Mouse (Mus musculus): ENCODE data around the gene 2610528A11Rik. TPM values are rescaled to one million over a fixed set of nuclear protein-coding genes. Genes with fewer than 3 reads are reported as not detected.
"Not testable (repeated sequence)": the region's sequence is repeated elsewhere in the genome, so short reads cannot be mapped to it uniquely, and the experiment has no call there.

2610528A11Rik gene
- polyA plus RNA-seq (2014; fragmentation: Nextera tagmentation; extraction: Ambion mirVana): 1.5 and 1.9 TPM in 2 replicates

DNA sequence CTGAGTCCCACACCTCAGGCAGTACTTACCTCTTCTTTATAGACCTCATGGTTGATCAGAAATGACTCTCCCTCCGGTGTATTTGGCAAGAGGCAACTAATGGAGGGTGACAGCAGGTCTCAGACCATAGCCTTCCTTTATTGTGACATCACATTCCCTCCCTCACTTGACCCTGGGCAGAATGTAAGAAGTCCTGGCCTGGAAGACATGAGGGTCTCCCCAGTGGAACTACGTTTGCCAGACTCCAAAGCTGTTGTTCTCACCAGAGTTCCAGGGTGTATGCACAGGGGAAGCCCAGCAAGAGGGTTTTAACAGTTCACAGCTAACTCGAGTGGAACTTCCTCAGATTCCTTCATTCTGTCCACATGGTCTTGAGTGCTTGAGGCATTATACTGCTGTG is at the start of gene 2610528A11Rik:
Gene 2610528A11Rik, minus strand, starts transcription at position 101 of the 400 bp plus-strand sequence.
- no peak within 1 kb of the TSS for H3K27ac ChIP-seq (replicated peaks in 1 of 2; ENCODE audit: control insufficient read depth in 1 of 2, insufficient read depth in 1 of 2, low read depth in 2 of 2, low read length in 2 of 2)
- 65% methylated on average over 3 of the region's 3 CpGs for WGBS
- peaks cover 5% of the 10 kb centered on the region; the same call in 1 of the 2 replicates for H3K36me3 ChIP-seq (ENCODE audit: control insufficient read depth, insufficient read depth, low read length)
- no peak for ATAC-seq (ENCODE audit: insufficient number of reproducible peaks, insufficient read depth, low FRiP score, low read depth)
- H3K4me2 ChIP-seq (ENCODE audit: low read length): no peak within 1 kb of the TSS
- H3K27me3 ChIP-seq (ENCODE audit: control insufficient read depth, insufficient read depth, low read length): 0 out of 2 replicates have a peak, but pooled peaks cover 3% of the 10 kb centered on the region
- peaks cover 8 to 19% of the 10 kb centered on the region in 2 experiments for H3K4me1 ChIP-seq (ENCODE audit: control insufficient read depth in 2 of 2, insufficient read depth in 2 of 2, low read length in 2 of 2)
- no peak within 1 kb of the TSS for H3K9ac ChIP-seq (ENCODE audit: low read length)
- H3K9me3 ChIP-seq (ENCODE audit: control insufficient read depth, low read length): no peaks in the 10 kb centered on the region
- no peak within 1 kb of the TSS for H3K4me3 ChIP-seq (ENCODE audit: control insufficient read depth in 1 of 2, insufficient read depth in 1 of 2, low read depth in 1 of 2, low read length in 2 of 2)

DNA sequence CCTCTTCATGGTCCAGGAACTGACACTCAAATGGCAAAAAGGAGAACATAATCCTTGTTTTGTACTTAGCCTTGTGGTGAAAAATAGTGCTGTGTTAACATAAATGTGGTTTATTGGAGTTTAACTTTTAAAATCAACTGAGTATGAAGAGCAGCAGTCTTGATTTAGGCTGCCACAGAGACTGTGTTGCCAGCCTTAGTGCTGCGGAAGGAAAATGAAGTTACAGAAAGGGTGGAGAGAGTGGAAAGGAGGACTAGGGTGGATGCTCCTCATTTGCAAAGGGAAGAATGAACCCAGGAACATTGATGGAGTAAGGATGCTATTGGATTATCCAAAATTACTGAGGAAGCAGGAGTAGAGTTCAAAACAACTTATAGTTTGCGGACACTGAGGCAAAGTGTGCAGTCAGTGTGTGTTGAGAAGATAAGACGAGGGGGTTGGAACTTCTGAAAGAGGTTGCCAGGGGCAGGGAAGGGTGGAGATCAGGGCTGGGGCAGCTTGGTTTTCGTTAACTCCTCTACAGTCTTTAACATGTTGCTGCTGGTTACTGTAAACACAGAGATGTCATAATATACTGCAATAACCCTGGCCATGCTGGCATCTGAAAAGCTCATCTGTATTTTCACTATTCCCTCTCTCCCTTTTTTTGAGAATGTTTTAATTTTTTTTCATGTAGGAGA is 49.6 kb upstream of the 2610528A11Rik start:
- ATAC-seq (ENCODE audit: insufficient number of reproducible peaks, insufficient read depth, low FRiP score, low read depth): no peak
- Histone ChIP-seq H3K4me1 (ENCODE audit: control insufficient read depth in 2 of 2, insufficient read depth in 2 of 2, low read length in 2 of 2) (no peaks in the 10 kb centered on the region), H3K9ac (ENCODE audit: low read length) (no peak overlapping the region), H3K36me3 (ENCODE audit: control insufficient read depth, insufficient read depth, low read length) (no peaks in the 10 kb centered on the region), H3K27ac (replicated peaks in 1 of 2; ENCODE audit: control insufficient read depth in 1 of 2, insufficient read depth in 1 of 2, low read depth in 2 of 2, low read length in 2 of 2) (no peak overlapping the region), H3K4me3 (ENCODE audit: control insufficient read depth in 1 of 2, insufficient read depth in 1 of 2, low read depth in 1 of 2, low read length in 2 of 2) (no peak overlapping the region), H3K4me2 (ENCODE audit: low read length) (no peak overlapping the region), H3K9me3 (ENCODE audit: control insufficient read depth, low read length) (peaks cover 3% of the 10 kb centered on the region; the same call in 1 of the 2 replicates), H3K27me3 (ENCODE audit: control insufficient read depth, insufficient read depth, low read length) (no peaks in the 10 kb centered on the region)
- WGBS: 73% methylated on average over 4 of the region's 4 CpGs

DNA sequence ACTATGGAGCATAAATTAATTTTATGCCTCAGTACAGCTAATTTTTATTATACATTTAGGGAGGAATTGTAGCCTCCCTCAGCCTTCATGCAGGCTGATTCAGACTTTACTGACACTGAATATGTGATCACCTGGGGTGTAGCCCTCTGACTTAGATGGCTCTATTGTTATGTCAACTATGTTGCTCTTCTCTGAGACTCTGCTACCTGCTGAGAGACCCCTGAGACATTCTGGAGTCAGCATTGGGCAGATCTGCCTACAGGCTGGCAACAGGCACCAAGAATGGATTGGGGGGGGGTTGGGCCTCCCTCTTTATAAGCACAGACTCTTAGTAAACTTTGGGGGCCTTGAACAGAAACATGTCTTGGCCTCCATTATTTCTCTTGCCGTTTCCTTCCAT is 40.6 kb upstream of the 2610528A11Rik start:
- WGBS: 75% methylated on average over 1 of the region's 1 CpGs
- peaks cover 10% of the 10 kb centered on the region; the same call in 1 of the 2 replicates for H3K9me3 ChIP-seq (ENCODE audit: control insufficient read depth, low read length)
- no peak overlapping the region for H3K4me2 ChIP-seq (ENCODE audit: low read length)
- H3K27ac ChIP-seq (replicated peaks in 1 of 2; ENCODE audit: control insufficient read depth in 1 of 2, insufficient read depth in 1 of 2, low read depth in 2 of 2, low read length in 2 of 2): no peak overlapping the region
- H3K36me3 ChIP-seq (ENCODE audit: control insufficient read depth, insufficient read depth, low read length): no peaks in the 10 kb centered on the region
- H3K27me3 ChIP-seq (ENCODE audit: control insufficient read depth, insufficient read depth, low read length): no peaks in the 10 kb centered on the region
- no peak overlapping the region for H3K9ac ChIP-seq (ENCODE audit: low read length)
- ATAC-seq (ENCODE audit: insufficient number of reproducible peaks, insufficient read depth, low FRiP score, low read depth): no peak
- H3K4me1 ChIP-seq (ENCODE audit: control insufficient read depth in 2 of 2, insufficient read depth in 2 of 2, low read length in 2 of 2): no peaks in the 10 kb centered on the region
- H3K4me3 ChIP-seq (ENCODE audit: control insufficient read depth in 1 of 2, insufficient read depth in 1 of 2, low read depth in 1 of 2, low read length in 2 of 2): no peak overlapping the region

DNA sequence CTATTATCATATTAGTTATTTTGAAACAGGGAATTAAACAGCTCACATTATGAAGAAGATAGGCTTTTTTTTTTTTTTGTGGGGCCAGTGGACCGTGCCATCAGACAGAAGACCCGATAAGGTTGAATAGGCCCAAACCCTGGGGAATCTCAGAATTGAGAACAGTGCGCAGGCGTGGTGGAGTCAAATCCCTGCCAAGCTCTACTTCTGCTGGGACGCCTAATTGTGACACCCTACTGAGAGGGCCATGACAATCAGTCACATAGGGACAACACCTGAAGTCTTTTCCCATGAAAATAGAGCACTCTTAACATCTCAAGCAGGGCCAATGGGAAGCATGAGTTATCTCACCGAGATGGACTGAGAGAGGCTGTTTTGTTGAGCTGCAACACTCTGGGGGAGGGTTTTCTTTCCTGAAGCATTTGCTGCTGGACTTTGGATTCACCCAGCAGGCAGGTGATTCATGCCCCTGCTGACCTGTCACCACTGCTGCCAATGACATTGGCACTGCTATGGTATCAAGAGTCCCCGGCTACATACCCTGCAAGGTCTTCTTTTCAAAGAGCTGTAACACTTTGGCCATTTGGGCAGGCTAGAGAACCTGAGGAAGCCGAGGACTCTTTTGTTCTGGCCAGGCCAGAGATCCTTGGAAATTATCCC is 25.4 kb upstream of the 2610528A11Rik start:
- no peak overlapping the region for H3K9ac ChIP-seq (ENCODE audit: low read length)
- no peak overlapping the region for H3K4me3 ChIP-seq (ENCODE audit: control insufficient read depth in 1 of 2, insufficient read depth in 1 of 2, low read depth in 1 of 2, low read length in 2 of 2)
- no peak overlapping the region for H3K27ac ChIP-seq (replicated peaks in 1 of 2; ENCODE audit: control insufficient read depth in 1 of 2, insufficient read depth in 1 of 2, low read depth in 2 of 2, low read length in 2 of 2)
- ATAC-seq (ENCODE audit: insufficient number of reproducible peaks, insufficient read depth, low FRiP score, low read depth): no peak
- no peak overlapping the region for H3K4me2 ChIP-seq (ENCODE audit: low read length)
- H3K27me3 ChIP-seq (ENCODE audit: control insufficient read depth, insufficient read depth, low read length): no peaks in the 10 kb centered on the region
- WGBS: 68% methylated on average over 8 of the region's 8 CpGs
- peaks cover 0 to 1% of the 10 kb centered on the region in 2 experiments; a peak in 1 of 4 replicates for H3K4me1 ChIP-seq (ENCODE audit: control insufficient read depth in 2 of 2, insufficient read depth in 2 of 2, low read length in 2 of 2)
- H3K36me3 ChIP-seq (ENCODE audit: control insufficient read depth, insufficient read depth, low read length): no peaks in the 10 kb centered on the region
- no peaks in the 10 kb centered on the region for H3K9me3 ChIP-seq (ENCODE audit: control insufficient read depth, low read length)

DNA sequence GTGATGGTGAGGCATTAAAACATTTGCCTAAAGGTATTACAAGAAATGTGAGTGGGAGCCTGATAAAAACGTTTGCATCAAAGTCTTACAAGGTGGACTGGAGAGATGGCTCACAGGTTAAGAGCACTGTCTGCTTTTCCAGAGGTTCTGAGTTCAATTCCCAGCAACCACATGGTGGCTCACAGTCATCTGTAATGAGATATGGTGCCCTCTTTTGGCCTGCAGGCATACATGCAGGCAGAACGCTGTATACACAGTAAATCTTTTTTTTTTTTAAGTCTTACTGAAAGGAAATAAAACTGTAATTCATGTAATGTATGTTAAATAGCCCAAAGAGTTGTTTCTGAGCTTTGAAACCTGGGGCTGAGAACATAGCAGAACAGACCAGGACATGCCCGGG is 23.8 kb upstream of the 2610528A11Rik start:
- not testable (repeated sequence) for H3K9me3 ChIP-seq (ENCODE audit: control insufficient read depth, low read length); H3K4me2 ChIP-seq (ENCODE audit: low read length); H3K9ac ChIP-seq (ENCODE audit: low read length); ATAC-seq (ENCODE audit: insufficient number of reproducible peaks, insufficient read depth, low FRiP score, low read depth); H3K36me3 ChIP-seq (ENCODE audit: control insufficient read depth, insufficient read depth, low read length); H3K4me3 ChIP-seq (ENCODE audit: control insufficient read depth in 1 of 2, insufficient read depth in 1 of 2, low read depth in 1 of 2, low read length in 2 of 2); H3K27ac ChIP-seq (replicated peaks in 1 of 2; ENCODE audit: control insufficient read depth in 1 of 2, insufficient read depth in 1 of 2, low read depth in 2 of 2, low read length in 2 of 2); H3K27me3 ChIP-seq (ENCODE audit: control insufficient read depth, insufficient read depth, low read length)
- 68% methylated on average over 2 of the region's 3 CpGs for WGBS
- peaks cover 2 to 11% of the 10 kb centered on the region in 2 experiments; a peak in 2 of 4 replicates for H3K4me1 ChIP-seq (ENCODE audit: control insufficient read depth in 2 of 2, insufficient read depth in 2 of 2, low read length in 2 of 2)

DNA sequence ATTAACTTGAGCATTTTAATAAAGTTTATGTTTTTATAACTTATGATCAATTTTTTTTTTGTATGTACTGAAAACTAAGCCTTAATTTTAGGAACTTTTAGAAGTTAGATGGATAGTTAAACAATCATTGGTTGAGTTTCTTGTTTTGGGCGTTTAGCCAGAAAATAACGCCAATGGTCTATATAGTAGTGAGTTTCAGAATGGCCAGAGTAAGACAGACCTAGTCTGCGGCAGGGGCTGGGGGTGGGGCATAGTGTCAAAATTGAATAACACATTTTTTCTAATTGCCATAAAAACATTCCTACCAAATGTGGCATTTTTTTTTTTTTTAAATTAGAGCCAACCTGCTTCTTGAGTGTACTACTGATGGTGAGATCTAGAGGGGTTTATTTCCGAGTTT is 22.3 kb upstream of the 2610528A11Rik start:
- Histone ChIP-seq H3K27me3 (ENCODE audit: control insufficient read depth, insufficient read depth, low read length) (no peaks in the 10 kb centered on the region), H3K4me2 (ENCODE audit: low read length) (peak overlapping the region; percentile 81; the same call in 1 of the 2 replicates), H3K4me3 (ENCODE audit: control insufficient read depth in 1 of 2, insufficient read depth in 1 of 2, low read depth in 1 of 2, low read length in 2 of 2) (no peak overlapping the region), H3K9me3 (ENCODE audit: control insufficient read depth, low read length) (no peaks in the 10 kb centered on the region), H3K9ac (ENCODE audit: low read length) (no peak overlapping the region), H3K4me1 (ENCODE audit: control insufficient read depth in 2 of 2, insufficient read depth in 2 of 2, low read length in 2 of 2) (peaks cover 2 to 11% of the 10 kb centered on the region in 2 experiments; a peak in 2 of 4 replicates), H3K27ac (replicated peaks in 1 of 2; ENCODE audit: control insufficient read depth in 1 of 2, insufficient read depth in 1 of 2, low read depth in 2 of 2, low read length in 2 of 2) (no peak overlapping the region), H3K36me3 (ENCODE audit: control insufficient read depth, insufficient read depth, low read length) (peaks cover 24% of the 10 kb centered on the region)
- ATAC-seq (ENCODE audit: insufficient number of reproducible peaks, insufficient read depth, low FRiP score, low read depth): no peak
- 79% methylated on average over 4 of the region's 4 CpGs for WGBS

DNA sequence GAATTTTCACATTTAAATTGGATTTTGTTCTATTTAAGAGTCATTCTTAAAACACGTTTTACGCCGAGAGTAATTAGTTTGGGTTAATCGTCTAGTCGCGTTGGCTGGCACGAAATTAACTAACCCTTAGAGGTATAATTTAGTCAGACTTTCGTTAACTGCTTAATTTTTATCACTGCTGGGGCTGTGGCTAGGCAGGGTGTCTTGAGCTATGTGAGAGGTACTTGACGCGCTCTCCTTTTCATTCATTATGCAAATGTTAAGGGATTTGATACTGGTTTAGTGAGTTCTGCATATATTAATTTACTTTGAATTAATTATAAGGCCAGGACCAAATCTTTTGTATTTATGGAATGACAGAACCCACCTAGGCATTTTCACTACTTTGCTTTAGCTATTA is 21.8 kb upstream of the 2610528A11Rik start:
- Histone ChIP-seq H3K9me3 (ENCODE audit: control insufficient read depth, low read length) (no peaks in the 10 kb centered on the region), H3K9ac (ENCODE audit: low read length) (peak overlapping the region; percentile 90), H3K27ac (replicated peaks in 1 of 2; ENCODE audit: control insufficient read depth in 1 of 2, insufficient read depth in 1 of 2, low read depth in 2 of 2, low read length in 2 of 2) (peak overlapping the region in 1 of 2 experiments; percentile 57; a peak in 1 of 4 replicates), H3K36me3 (ENCODE audit: control insufficient read depth, insufficient read depth, low read length) (peaks cover 29% of the 10 kb centered on the region), H3K4me2 (ENCODE audit: low read length) (peak overlapping the region; percentile 81), H3K27me3 (ENCODE audit: control insufficient read depth, insufficient read depth, low read length) (no peaks in the 10 kb centered on the region), H3K4me1 (ENCODE audit: control insufficient read depth in 2 of 2, insufficient read depth in 2 of 2, low read length in 2 of 2) (peaks cover 2 to 11% of the 10 kb centered on the region in 2 experiments; a peak in 2 of 4 replicates), H3K4me3 (ENCODE audit: control insufficient read depth in 1 of 2, insufficient read depth in 1 of 2, low read depth in 1 of 2, low read length in 2 of 2) (peak overlapping the region; percentile 79 to 90)
- ATAC-seq (ENCODE audit: insufficient number of reproducible peaks, insufficient read depth, low FRiP score, low read depth): no peak
- WGBS: 3% methylated on average over 10 of the region's 10 CpGs

Data from heart, embryonic 14.5 days (tissue).